Mouse (Mus musculus) E14TG2a.4 (cell line): ENCODE data around the gene Tor2a.

Experiments
- CTCF ChIP-seq: conservative IDR thresholded peaks from 2 replicates; pipeline ENCODE4 v1.5.1; 2014; ENCODE audit warnings: low read length
- POU5F1 ChIP-seq: IDR thresholded peaks from 2 replicates; pipeline ENCODE4 v1.6.1; 2014; ENCODE audit warnings: low read length, borderline replicate concordance

DNA sequence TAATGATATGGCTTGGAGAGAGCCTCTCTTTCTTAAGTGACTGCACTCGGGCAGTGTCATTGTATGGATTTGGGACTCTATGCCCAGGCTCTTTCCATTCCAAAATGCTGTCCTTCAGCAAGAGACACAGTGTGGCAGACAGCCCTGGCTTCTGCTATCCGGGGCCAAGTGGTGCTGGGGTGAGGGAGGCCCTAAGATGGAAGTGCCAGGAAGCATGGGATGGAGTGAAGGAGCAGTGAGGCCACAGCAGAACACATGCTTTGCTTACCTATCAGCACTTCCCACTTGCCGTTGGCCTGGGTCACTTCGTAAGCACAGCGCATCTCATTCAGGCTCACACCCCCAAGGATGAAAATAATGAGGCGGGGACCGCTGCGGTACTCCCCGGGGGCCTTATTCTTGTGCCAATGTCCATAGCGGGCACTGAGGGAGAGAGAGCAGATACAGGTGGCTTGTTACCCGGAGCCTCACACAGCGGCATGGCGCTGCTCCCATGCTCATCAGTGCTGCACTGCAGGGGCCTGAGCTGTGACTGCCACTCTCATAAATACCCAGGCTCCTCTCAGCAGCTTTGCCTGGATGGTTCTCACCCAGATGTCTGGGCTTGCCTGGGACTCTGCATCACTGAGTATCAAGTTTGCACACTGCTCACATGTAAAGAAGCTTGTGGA lies 38.8 kb downstream of the Tor2a start:
- TF ChIP-seq CTCF (no peak), POU5F1 (no peak)
